Mouse (Mus musculus): ENCODE measurements around the gene Col2a1.

DNA sequence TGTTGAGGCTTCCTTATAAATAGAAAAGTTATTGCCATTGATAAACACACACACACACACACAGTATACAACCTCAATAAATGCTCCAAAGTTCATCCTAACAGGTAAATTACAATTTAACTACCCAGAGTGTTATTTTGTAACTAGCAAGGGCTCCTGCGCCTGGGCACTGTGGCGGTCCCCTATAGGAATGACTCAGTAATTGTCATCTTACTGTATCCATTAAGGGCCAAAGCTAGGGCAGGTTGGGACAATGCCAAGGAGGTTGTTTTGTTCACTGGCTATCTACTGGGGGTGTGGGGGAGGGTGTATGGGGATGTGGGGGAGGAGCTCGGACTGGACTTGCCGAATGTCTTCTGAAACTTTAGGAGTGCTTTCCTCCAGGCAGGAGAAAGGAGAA lies 77.5 kb downstream of the Col2a1 start:
- TF ChIP-seq CTCF (IDR thresholded peaks at IDR 0.05; ENCODE audit: low read depth, low read length) (no peak), POLR2A (IDR thresholded peaks at IDR 0.05; ENCODE audit: borderline replicate concordance, low read depth, low read length) (no peak)

All from bone marrow macrophage, adult 2 months (primary cell).